Mouse (Mus musculus) hindbrain, embryonic 14.5 days (tissue): ENCODE measurements around the gene Tmem143. TPM values are rescaled to one million over a fixed set of nuclear protein-coding genes. Genes with fewer than 3 reads are reported as not detected.
A peak's percentile ranks its signal among the peaks of the same experiment; 100 is the strongest.

ENCODE experiments used
- ATAC-seq: fragments of 200-750 bp; cut with Nextera tagmentation; 2 replicates; pipeline ENCODE4 v1.8.0; 2017; ENCODE audit warnings: moderate number of reproducible peaks, mild to moderate bottlenecking, moderate TSS enrichment, moderate library complexity; ENCODE audit not compliant: low FRiP score
- DNase-seq: peaks from one replicate; pipeline ENCODE4 v3.0.0-alpha.2; 2015; ENCODE audit warnings: low spot score
- H3K27ac ChIP-seq: fragments of 300-500 bp; sonication (generic); 2 replicates; pipeline ENCODE4 v1.5.1; 2014; ENCODE audit warnings: mild to moderate bottlenecking, moderate library complexity
- H3K27me3 ChIP-seq: fragments of 300-500 bp; sonication (generic); 2 replicates; pipeline ENCODE4 v1.6.1; 2014; ENCODE audit warnings: mild to moderate bottlenecking, low read length, mixed read lengths; ENCODE audit not compliant: control insufficient read depth, insufficient read depth
- H3K36me3 ChIP-seq: fragments of 300-500 bp; sonication (generic); replicated peaks from 2 replicates; pipeline ENCODE4 v1.6.1; 2014; ENCODE audit not compliant: control insufficient read depth, insufficient read depth
- H3K4me1 ChIP-seq: fragments of 300-500 bp; sonication (generic); replicated peaks from 2 replicates; pipeline ENCODE4 v1.6.1; 2014; ENCODE audit warnings: antibody characterized with exemption, low read length, mixed read lengths; ENCODE audit not compliant: control insufficient read depth, insufficient read depth
- H3K4me2 ChIP-seq: fragments of 300-500 bp; sonication (generic); replicated peaks from 2 replicates; pipeline ENCODE4 v1.6.1; 2014; ENCODE audit warnings: mild to moderate bottlenecking, moderate library complexity
- H3K4me3 ChIP-seq: fragments of 300-500 bp; sonication (generic); replicated peaks from 2 replicates; pipeline ENCODE4 v1.5.1; 2014; ENCODE audit warnings: mild to moderate bottlenecking, low read length
- H3K9ac ChIP-seq: fragments of 300-500 bp; sonication (generic); 2 replicates; pipeline ENCODE4 v1.6.1; 2014
- H3K9me3 ChIP-seq: fragments of 300-500 bp; sonication (generic); 2 replicates; pipeline ENCODE4 v1.6.1; 2016; ENCODE audit warnings: low read length; ENCODE audit not compliant: control insufficient read depth
- WGBS: fragments of 180-500 bp; shearing (Covaris S2); extraction: QIAGEN DNeasy Blood & Tissue Kit; methylation state at CpG from one replicate; pipeline ENCODE4 v1.1.7; 2014; 5-methylcytosine and 5-hydroxymethylcytosine counted together
- polyA plus RNA-seq: library from polyadenylated mRNA; unstranded; fragments of >200 nt; fragmentation: Nextera tagmentation; extraction: Ambion mirVana; gene quantifications from 2 replicates; pipeline ENCODE4 v1.2.1, GENCODE M21; 2014

The Tmem143 gene
- polyA plus RNA-seq, 1 experiment from 2014 or later, result 5.6 TPM

GRCm38 (mm10) chr7:45902481-45903002 lies 5.8 kb downstream of the Tmem143 start:
- no peak overlapping the region for H3K27ac ChIP-seq
- H3K36me3 ChIP-seq, result peaks cover 6% of the 10 kb centered on the region; the same call in 1 of the 2 replicates
- no peaks in the 10 kb centered on the region for H3K27me3 ChIP-seq
- no peaks in the 10 kb centered on the region for H3K9me3 ChIP-seq
- ATAC-seq, result no peak
- WGBS, result 85% methylated on average over 12 of the region's 12 CpGs
- DNase-seq, result no peak
- no peak overlapping the region for H3K4me3 ChIP-seq
- no peak overlapping the region for H3K9ac ChIP-seq
- peaks cover 7% of the 10 kb centered on the region for H3K4me1 ChIP-seq
- no peak overlapping the region for H3K4me2 ChIP-seq

GRCm38 (mm10) chr7:45906622-45907021 lies 9.9 kb downstream of the Tmem143 start:
- 89% methylated on average over 9 of the region's 9 CpGs for WGBS
- ATAC-seq (no peak), DNase-seq (no peak)
- Histone ChIP-seq H3K4me1 (no peaks in the 10 kb centered on the region), H3K4me2 (no peak overlapping the region), H3K27me3 (no peaks in the 10 kb centered on the region), H3K36me3 (peaks cover 13% of the 10 kb centered on the region), H3K9ac (no peak overlapping the region), H3K9me3 (no peaks in the 10 kb centered on the region), H3K4me3 (no peak overlapping the region), H3K27ac (no peak overlapping the region)

- H3K4me2 ChIP-seq, result no peak overlapping the region
- H3K27ac ChIP-seq, result no peak overlapping the region
- H3K36me3 ChIP-seq, result peaks cover 13% of the 10 kb centered on the region
- no peak for ATAC-seq
- DNase-seq, result no peak
- H3K27me3 ChIP-seq, result no peaks in the 10 kb centered on the region
- H3K9ac ChIP-seq, result no peak overlapping the region
- no peaks in the 10 kb centered on the region for H3K9me3 ChIP-seq
- H3K4me3 ChIP-seq, result no peak overlapping the region
- no peaks in the 10 kb centered on the region for H3K4me1 ChIP-seq
Measured at GRCm38 (mm10) chr7:45908384-45908783, 11.6 kb downstream of the Tmem143 start.

- ATAC-seq, result no peak
- Histone ChIP-seq H3K27ac (no peak overlapping the region), H3K4me1 (no peaks in the 10 kb centered on the region), H3K27me3 (no peaks in the 10 kb centered on the region), H3K4me3 (no peak overlapping the region), H3K4me2 (no peak overlapping the region), H3K9ac (no peak overlapping the region), H3K9me3 (no peaks in the 10 kb centered on the region), H3K36me3 (peaks cover 13% of the 10 kb centered on the region)
- WGBS, result 96% methylated on average over 16 of the region's 16 CpGs
- DNase-seq, result no peak
Measured at GRCm38 (mm10) chr7:45909145-45909544, 12.4 kb downstream of the Tmem143 start.

GRCm38 (mm10) chr7:45914067-45914466 lies 17.3 kb downstream of the Tmem143 start:
- no peaks in the 10 kb centered on the region for H3K9me3 ChIP-seq
- no peaks in the 10 kb centered on the region for H3K27me3 ChIP-seq
- peaks cover 19% of the 10 kb centered on the region for H3K4me1 ChIP-seq
- H3K4me3 ChIP-seq, result no peak overlapping the region
- WGBS, result 85% methylated on average over 6 of the region's 6 CpGs
- H3K27ac ChIP-seq, result no peak overlapping the region
- ATAC-seq (no peak), DNase-seq (no peak)
- H3K9ac ChIP-seq, result no peak overlapping the region
- no peak overlapping the region for H3K4me2 ChIP-seq
- 0 out of 2 replicates have a peak, but pooled peaks cover 6% of the 10 kb centered on the region for H3K36me3 ChIP-seq

GRCm38 (mm10) chr7:45915011-45915410 lies 18.3 kb downstream of the Tmem143 start:
- no peak overlapping the region for H3K4me2 ChIP-seq
- peaks cover 19% of the 10 kb centered on the region for H3K4me1 ChIP-seq
- no peak for DNase-seq
- no peak overlapping the region; the same call in 1 of the 2 replicates for H3K9ac ChIP-seq
- no peak overlapping the region for H3K27ac ChIP-seq
- no peaks in the 10 kb centered on the region for H3K27me3 ChIP-seq
- H3K9me3 ChIP-seq, result no peaks in the 10 kb centered on the region
- ATAC-seq, result no peak
- no peak overlapping the region for H3K4me3 ChIP-seq
- 0 out of 2 replicates have a peak, but pooled peaks cover 6% of the 10 kb centered on the region for H3K36me3 ChIP-seq
- 95% methylated on average over 5 of the region's 5 CpGs for WGBS

- 32% methylated on average over 26 of the region's 26 CpGs for WGBS
- Histone ChIP-seq H3K9ac (peak overlapping the region; percentile 62), H3K9me3 (no peaks in the 10 kb centered on the region), H3K4me1 (peaks cover 19% of the 10 kb centered on the region), H3K36me3 (no peaks in the 10 kb centered on the region), H3K4me3 (peak overlapping the region; percentile 17), H3K27ac (peak overlapping the region; percentile 88), H3K27me3 (no peaks in the 10 kb centered on the region), H3K4me2 (peak overlapping the region; percentile 55)
- DNase-seq (peak; percentile 81), ATAC-seq (peak; percentile 90)
Measured at GRCm38 (mm10) chr7:45916056-45917003, 19.6 kb downstream of the Tmem143 start.

- Histone ChIP-seq H3K36me3 (no peaks in the 10 kb centered on the region), H3K4me3 (peak overlapping the region; percentile 17; the same call in 1 of the 2 replicates), H3K9me3 (no peaks in the 10 kb centered on the region), H3K27ac (peak overlapping the region; percentile 88), H3K4me1 (peaks cover 19% of the 10 kb centered on the region), H3K27me3 (no peaks in the 10 kb centered on the region), H3K9ac (peak overlapping the region; percentile 62), H3K4me2 (peak overlapping the region; percentile 55)
- ATAC-seq (no peak; the same call in 1 of the 2 replicates), DNase-seq (no peak)
- 33% methylated on average over 13 of the region's 13 CpGs for WGBS
Measured at GRCm38 (mm10) chr7:45917004-45917704, 20.4 kb downstream of the Tmem143 start.

GRCm38 (mm10) chr7:45917926-45918325 lies 21.2 kb downstream of the Tmem143 start:
- no peaks in the 10 kb centered on the region for H3K9me3 ChIP-seq
- ATAC-seq (no peak), DNase-seq (no peak)
- H3K4me2 ChIP-seq, result no peak overlapping the region
- H3K27me3 ChIP-seq, result no peaks in the 10 kb centered on the region
- WGBS, result 90% methylated on average over 15 of the region's 15 CpGs
- H3K4me1 ChIP-seq, result peaks cover 24% of the 10 kb centered on the region
- H3K9ac ChIP-seq, result peak overlapping the region; percentile 62; the same call in 1 of the 2 replicates
- no peaks in the 10 kb centered on the region for H3K36me3 ChIP-seq
- H3K27ac ChIP-seq, result no peak overlapping the region
- no peak overlapping the region for H3K4me3 ChIP-seq
